In genomic region chr15:57632537-57632936, GRCm38 (mm10) we compare ENCODE assay signal across 13 mouse cellular contexts.
"Had no signal": no experiment of that assay in that cellular context is flagged by ENCODE, and none has a peak within 500 bp of the region (broad histone marks: within the 10 kb centered on the region; RNA-seq: fewer than 3 reads in every experiment).

No protein-coding gene starts in this region.

- H3K4me3 ChIP-seq: kidney, embryonic 15.5 days; left cerebral cortex, adult 2 months; liver, embryonic 13.5 days; neural tube, embryonic 12.5 days; neural tube, embryonic 15.5 days had no signal

- DNase-seq: kidney, adult 8-10 months; kidney, postnatal 36 days; liver, embryonic 13.5 days; lung, adult 2 months; lung, postnatal 14 days; thymus, adult 2 months; thymus, postnatal 25 days had no signal

- H3K27ac ChIP-seq: kidney, embryonic 15.5 days; left cerebral cortex, adult 2 months; liver, embryonic 13.5 days; neural tube, embryonic 12.5 days; neural tube, embryonic 15.5 days; stomach, postnatal 0 days had no signal

- H3K9ac ChIP-seq: kidney, embryonic 15.5 days; liver, embryonic 13.5 days; neural tube, embryonic 12.5 days; neural tube, embryonic 15.5 days had no signal

- H3K4me1 ChIP-seq: kidney, embryonic 15.5 days; liver, embryonic 13.5 days; neural tube, embryonic 12.5 days; neural tube, embryonic 15.5 days had no signal

- H3K27me3 ChIP-seq: kidney, embryonic 15.5 days; liver, embryonic 13.5 days; neural tube, embryonic 12.5 days; neural tube, embryonic 15.5 days had no signal

- H3K9me3 ChIP-seq: kidney, embryonic 15.5 days; liver, embryonic 13.5 days; neural tube, embryonic 12.5 days; neural tube, embryonic 15.5 days had no signal

- H3K36me3 ChIP-seq: kidney, embryonic 15.5 days; liver, embryonic 13.5 days; neural tube, embryonic 12.5 days; neural tube, embryonic 15.5 days had no signal

- H3K4me2 ChIP-seq: kidney, embryonic 15.5 days; liver, embryonic 13.5 days; midbrain, embryonic 11.5 days; neural tube, embryonic 12.5 days; neural tube, embryonic 15.5 days had no signal
